Mouse (Mus musculus): ENCODE measurements around the gene Tm9sf3. TPM values are rescaled to one million over a fixed set of nuclear protein-coding genes. Genes with fewer than 3 reads are reported as not detected.
"Not testable (repeated sequence)": the region's sequence is repeated elsewhere in the genome, so short reads cannot be mapped to it uniquely, and the experiment has no call there.

Gene Tm9sf3
- polyA plus RNA-seq (2015; fragmentation: Nextera tagmentation; extraction: Ambion mirVana), result 81.3 and 84.2 TPM in 2 replicates

DNA sequence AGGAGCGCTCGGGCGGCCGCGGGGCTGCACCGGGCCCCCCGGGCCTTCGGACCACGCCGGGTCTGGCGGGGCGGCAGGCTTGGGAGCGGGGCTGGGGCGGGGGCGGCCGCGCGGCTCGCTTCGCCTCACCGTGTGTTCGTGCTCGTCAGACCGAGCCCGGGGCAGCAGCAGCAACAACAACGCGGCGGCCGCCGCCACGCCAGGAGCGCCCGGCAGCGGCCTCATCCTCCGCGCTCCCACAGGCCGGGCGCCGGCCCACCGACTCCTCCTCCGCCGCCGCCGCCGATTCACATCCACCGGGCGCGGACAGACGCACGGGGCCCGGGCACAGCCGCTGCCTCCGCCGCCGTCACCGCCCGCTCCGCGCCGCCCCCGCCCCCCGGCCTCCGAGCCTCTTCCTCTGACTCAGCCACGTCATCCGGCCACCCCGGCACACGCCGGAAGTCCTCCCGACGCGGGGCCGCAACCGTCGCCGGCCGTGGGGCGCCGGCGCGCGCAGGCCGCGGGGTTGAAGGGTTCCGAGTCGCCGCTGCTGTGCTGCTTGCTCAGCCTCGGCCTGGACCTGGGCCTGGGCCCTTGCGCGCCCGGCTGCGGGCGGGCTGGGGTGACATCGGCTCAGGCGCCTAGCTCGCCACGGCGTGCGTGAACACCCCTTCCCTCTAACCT is at the start of gene Tm9sf3:
Gene Tm9sf3, minus strand, starts transcription at position 368 of the 666 bp plus-strand sequence.
- peak; percentile 94 for ATAC-seq
- H3K27ac ChIP-seq, result peak within 1 kb of the TSS; percentile 96
- WGBS, result under 1% methylated on average over 77 of the region's 98 CpGs

DNA sequence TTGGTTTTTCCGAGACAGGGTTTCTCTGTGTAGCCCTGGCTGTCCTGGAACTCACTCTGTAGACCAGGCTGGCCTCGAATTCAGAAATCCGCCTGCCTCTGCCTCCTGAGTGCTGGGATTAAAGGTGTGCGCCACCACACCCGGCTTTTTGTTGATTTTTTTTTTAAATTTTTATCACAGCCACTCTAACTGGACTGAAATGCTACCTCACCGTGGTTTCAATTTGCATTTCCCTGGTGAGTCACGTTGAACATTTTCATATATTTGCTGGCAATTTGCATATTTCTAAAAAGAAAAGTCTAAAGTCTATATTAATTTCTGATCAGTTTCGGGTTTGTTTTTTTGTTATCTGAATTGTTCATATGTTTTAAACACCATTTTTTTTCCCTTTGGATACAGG is 48.8 kb upstream of the Tm9sf3 start:
- H3K27me3 ChIP-seq; H3K27ac ChIP-seq; H3K4me1 ChIP-seq; H3K4me2 ChIP-seq; H3K9me3 ChIP-seq (replicated peaks); H3K4me3 ChIP-seq; ATAC-seq; H3K36me3 ChIP-seq (ENCODE audit: poor library complexity, severe bottlenecking); H3K9ac ChIP-seq: not testable (repeated sequence)
- WGBS, result 92% methylated on average over 7 of the region's 8 CpGs

More for the DNA sequence above, at the start of gene Tm9sf3:
- H3K36me3 ChIP-seq (ENCODE audit: poor library complexity, severe bottlenecking), result no peaks in the 10 kb centered on the region
- peak within 1 kb of the TSS; percentile 94 for H3K4me3 ChIP-seq
- H3K27me3 ChIP-seq, result no peaks in the 10 kb centered on the region
- H3K4me1 ChIP-seq, result peaks cover 32% of the 10 kb centered on the region
- H3K4me2 ChIP-seq, result peak within 1 kb of the TSS; percentile 77
- H3K9me3 ChIP-seq (replicated peaks), result no peaks in the 10 kb centered on the region
- H3K9ac ChIP-seq, result peak within 1 kb of the TSS; percentile 95

GRCm38 (mm10) chr19:41312027-41312426 is 48.2 kb upstream of the Tm9sf3 start:
- WGBS, result 87% methylated on average over 4 of the region's 4 CpGs
- ATAC-seq, result no peak
- Histone ChIP-seq H3K27ac (no peak overlapping the region), H3K4me3 (no peak overlapping the region), H3K4me1 (0 out of 2 replicates have a peak, but pooled peaks cover 5% of the 10 kb centered on the region), H3K9me3 (replicated peaks) (no peaks in the 10 kb centered on the region), H3K36me3 (ENCODE audit: poor library complexity, severe bottlenecking) (no peaks in the 10 kb centered on the region), H3K27me3 (no peaks in the 10 kb centered on the region; the same call in 1 of the 2 replicates), H3K9ac (no peak overlapping the region), H3K4me2 (no peak overlapping the region)

DNA sequence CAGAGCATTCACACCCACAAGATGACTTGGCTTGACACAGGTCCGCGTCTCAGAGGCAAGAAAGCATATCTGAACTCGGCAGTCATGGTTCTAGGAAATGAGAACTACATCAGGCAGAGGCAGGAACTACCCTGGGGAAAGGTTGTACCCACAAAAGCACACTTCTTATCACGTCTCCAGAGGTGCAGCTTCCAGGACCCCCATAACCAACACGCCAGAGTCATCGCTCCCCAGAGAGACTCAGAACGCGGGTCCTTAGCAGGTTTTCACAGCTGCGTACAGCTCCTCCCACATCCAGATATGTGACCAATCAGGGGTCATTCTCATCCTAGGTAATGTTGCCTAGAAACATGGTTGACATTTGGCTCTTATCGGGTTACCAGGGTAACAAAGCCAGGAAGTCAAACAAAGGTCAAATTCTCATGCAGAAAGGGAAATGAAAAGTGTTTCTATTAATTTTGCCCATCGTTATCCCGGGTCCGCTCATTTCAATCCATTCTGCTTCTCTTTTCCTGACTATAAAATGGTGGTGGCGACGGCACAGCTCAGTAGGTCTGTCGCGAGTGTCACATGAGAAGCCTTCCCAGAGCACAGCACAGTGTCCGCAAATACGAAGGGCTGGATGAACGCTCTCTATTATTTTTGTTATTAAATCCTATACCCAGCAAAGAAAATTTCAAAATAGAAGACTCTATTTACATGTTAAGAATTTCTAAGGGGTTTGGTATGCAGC is 47.3 kb upstream of the Tm9sf3 start:
- H3K36me3 ChIP-seq (ENCODE audit: poor library complexity, severe bottlenecking), result no peaks in the 10 kb centered on the region
- H3K4me1 ChIP-seq, result 0 out of 2 replicates have a peak, but pooled peaks cover 5% of the 10 kb centered on the region
- peak; percentile 58; the same call in 1 of the 2 replicates for ATAC-seq
- H3K4me2 ChIP-seq, result peak overlapping the region; percentile 48
- no peak overlapping the region for H3K27ac ChIP-seq
- 28% methylated on average over 20 of the region's 20 CpGs for WGBS
- no peaks in the 10 kb centered on the region; the same call in 1 of the 2 replicates for H3K27me3 ChIP-seq
- peak overlapping the region; percentile 21 for H3K4me3 ChIP-seq
- H3K9me3 ChIP-seq (replicated peaks), result no peaks in the 10 kb centered on the region
- H3K9ac ChIP-seq, result no peak overlapping the region

DNA sequence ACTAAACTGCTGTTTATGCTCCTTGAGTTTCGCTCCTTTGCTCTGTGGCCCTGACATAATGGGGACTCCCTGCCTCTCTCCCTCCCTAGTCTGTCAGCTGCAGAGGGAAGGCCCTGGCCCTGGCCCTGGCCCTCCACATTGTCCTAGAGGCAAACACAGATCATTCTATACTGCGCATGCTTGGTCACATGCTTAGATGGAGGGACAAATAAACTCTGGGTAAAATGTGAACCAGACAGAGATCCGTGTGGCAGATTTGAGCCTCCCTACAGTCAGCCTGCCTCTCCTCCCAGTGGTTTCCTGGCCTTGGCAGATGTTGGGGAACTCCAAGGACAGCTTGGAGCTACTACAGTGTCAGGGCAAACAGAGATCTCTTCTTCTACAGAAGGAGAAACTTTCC is 40.1 kb upstream of the Tm9sf3 start:
- no peaks in the 10 kb centered on the region for H3K36me3 ChIP-seq (ENCODE audit: poor library complexity, severe bottlenecking)
- no peaks in the 10 kb centered on the region for H3K27me3 ChIP-seq
- H3K27ac ChIP-seq, result no peak overlapping the region
- H3K4me3 ChIP-seq, result no peak overlapping the region
- 53% methylated on average over 3 of the region's 3 CpGs for WGBS
- no peak overlapping the region for H3K9ac ChIP-seq
- ATAC-seq, result no peak
- no peaks in the 10 kb centered on the region for H3K4me1 ChIP-seq
- no peak overlapping the region for H3K4me2 ChIP-seq
- H3K9me3 ChIP-seq (replicated peaks), result no peaks in the 10 kb centered on the region

GRCm38 (mm10) chr19:41303433-41303832 is 39.6 kb upstream of the Tm9sf3 start:
- no peak for ATAC-seq
- Histone ChIP-seq H3K4me1 (no peaks in the 10 kb centered on the region), H3K27ac (no peak overlapping the region), H3K36me3 (ENCODE audit: poor library complexity, severe bottlenecking) (no peaks in the 10 kb centered on the region), H3K4me2 (no peak overlapping the region), H3K27me3 (no peaks in the 10 kb centered on the region), H3K4me3 (no peak overlapping the region), H3K9me3 (replicated peaks) (no peaks in the 10 kb centered on the region), H3K9ac (no peak overlapping the region)
- WGBS, result 80% methylated on average over 6 of the region's 6 CpGs

GRCm38 (mm10) chr19:41301856-41302255 is 38.1 kb upstream of the Tm9sf3 start:
- no peak overlapping the region for H3K4me3 ChIP-seq
- no peaks in the 10 kb centered on the region for H3K9me3 ChIP-seq (replicated peaks)
- no peak overlapping the region for H3K4me2 ChIP-seq
- no peaks in the 10 kb centered on the region for H3K4me1 ChIP-seq
- H3K27me3 ChIP-seq, result no peaks in the 10 kb centered on the region
- ATAC-seq, result no peak
- no peaks in the 10 kb centered on the region for H3K36me3 ChIP-seq (ENCODE audit: poor library complexity, severe bottlenecking)
- WGBS, result 87% methylated on average over 6 of the region's 6 CpGs
- H3K27ac ChIP-seq, result no peak overlapping the region
- no peak overlapping the region for H3K9ac ChIP-seq

DNA sequence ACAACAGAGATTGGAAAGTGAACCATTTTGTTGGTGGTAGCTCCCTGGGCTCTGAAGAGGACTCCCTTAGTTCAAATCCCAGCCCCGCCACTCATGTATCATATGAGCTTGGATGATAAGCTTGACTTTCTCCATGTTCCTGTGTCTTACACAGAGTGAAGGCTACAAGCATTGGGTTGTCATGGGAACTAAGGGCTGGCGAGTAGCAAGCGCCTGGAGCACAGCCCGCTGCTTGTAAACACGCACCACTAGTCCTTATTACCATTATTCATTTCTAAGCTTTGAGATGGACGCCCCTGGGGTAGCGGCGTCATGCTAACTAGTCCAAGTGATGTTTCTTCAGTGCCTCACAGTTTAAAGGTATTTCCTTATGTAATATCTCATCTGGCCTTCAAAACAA is 35.6 kb upstream of the Tm9sf3 start:
- Histone ChIP-seq H3K9me3 (replicated peaks) (no peaks in the 10 kb centered on the region), H3K9ac (no peak overlapping the region), H3K4me2 (no peak overlapping the region), H3K4me3 (no peak overlapping the region), H3K27ac (no peak overlapping the region), H3K27me3 (no peaks in the 10 kb centered on the region), H3K36me3 (ENCODE audit: poor library complexity, severe bottlenecking) (no peaks in the 10 kb centered on the region), H3K4me1 (no peaks in the 10 kb centered on the region)
- ATAC-seq, result no peak
- WGBS, result 82% methylated on average over 8 of the region's 8 CpGs

DNA sequence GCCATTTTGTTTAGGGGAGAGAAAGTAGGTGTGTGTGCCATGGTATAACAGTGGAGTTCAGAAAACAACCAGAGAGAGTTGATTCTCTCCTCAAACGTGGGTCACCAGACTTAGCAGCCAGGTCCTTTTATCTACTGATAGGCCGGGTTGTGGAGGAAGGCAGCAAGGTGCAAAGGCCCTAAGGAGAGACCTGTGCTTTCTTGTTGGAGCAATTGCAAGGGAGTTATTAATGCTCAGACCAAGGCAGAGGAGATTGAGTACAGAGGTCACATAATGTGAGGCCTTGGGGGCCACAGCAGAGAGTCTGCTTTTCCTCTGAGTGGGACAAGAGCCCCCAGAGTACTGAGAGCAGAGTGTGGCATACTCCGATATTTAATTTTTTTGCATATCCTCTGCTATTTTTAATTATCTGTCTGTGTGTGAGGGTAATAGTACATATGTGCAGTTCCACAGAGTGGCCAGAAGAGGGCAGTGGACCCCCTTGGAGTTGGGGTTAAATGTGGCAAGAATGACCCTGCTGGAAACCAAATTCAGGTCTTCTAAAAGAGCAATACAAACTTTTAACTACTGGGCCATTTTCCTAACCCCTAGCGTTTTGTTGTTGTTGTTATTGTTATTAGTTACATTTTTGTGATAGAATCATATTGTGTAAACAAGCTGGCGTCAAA is 27.3 kb upstream of the Tm9sf3 start:
- ATAC-seq, result no peak
- Histone ChIP-seq H3K27me3 (no peaks in the 10 kb centered on the region), H3K9me3 (replicated peaks) (no peaks in the 10 kb centered on the region), H3K4me2 (no peak overlapping the region), H3K9ac (no peak overlapping the region), H3K36me3 (ENCODE audit: poor library complexity, severe bottlenecking) (no peaks in the 10 kb centered on the region), H3K4me3 (no peak overlapping the region), H3K4me1 (no peaks in the 10 kb centered on the region), H3K27ac (no peak overlapping the region)
- 64% methylated on average over 5 of the region's 5 CpGs for WGBS

- no peaks in the 10 kb centered on the region for H3K27me3 ChIP-seq
- no peaks in the 10 kb centered on the region for H3K4me1 ChIP-seq
- ATAC-seq, result no peak
- no peak overlapping the region for H3K4me3 ChIP-seq
- H3K27ac ChIP-seq, result no peak overlapping the region
- no peaks in the 10 kb centered on the region for H3K36me3 ChIP-seq (ENCODE audit: poor library complexity, severe bottlenecking)
- no peak overlapping the region for H3K9ac ChIP-seq
- H3K4me2 ChIP-seq, result no peak overlapping the region
- no peaks in the 10 kb centered on the region for H3K9me3 ChIP-seq (replicated peaks)
- WGBS, result 75% methylated on average over 6 of the region's 6 CpGs
Measured at GRCm38 (mm10) chr19:41288568-41288967, 24.8 kb upstream of the Tm9sf3 start.

DNA sequence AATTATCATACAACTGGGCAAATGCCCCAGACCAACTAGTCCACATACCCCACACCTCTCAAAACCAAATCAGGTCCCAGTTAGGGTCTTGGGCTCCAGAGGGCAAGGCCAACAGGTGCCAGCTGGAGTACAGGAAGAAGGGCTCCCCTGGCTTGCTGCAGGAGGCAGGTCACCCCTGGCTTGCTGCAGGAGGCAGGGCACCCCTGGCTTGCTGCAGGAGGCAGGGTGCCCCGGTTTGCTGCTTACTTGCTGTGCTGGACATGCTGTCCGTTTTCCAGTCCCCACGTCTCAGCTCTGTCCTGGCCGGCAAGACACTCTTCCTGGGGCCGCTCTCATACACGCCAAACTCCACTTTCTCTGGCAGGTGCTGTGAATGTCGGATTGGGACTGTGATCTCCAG is 23.4 kb upstream of the Tm9sf3 start:
- no peaks in the 10 kb centered on the region for H3K36me3 ChIP-seq (ENCODE audit: poor library complexity, severe bottlenecking)
- ATAC-seq, result no peak
- H3K9ac ChIP-seq, result no peak overlapping the region
- WGBS, result 81% methylated on average over 7 of the region's 7 CpGs
- H3K4me3 ChIP-seq, result no peak overlapping the region
- no peak overlapping the region for H3K27ac ChIP-seq
- H3K9me3 ChIP-seq (replicated peaks), result no peaks in the 10 kb centered on the region
- H3K27me3 ChIP-seq, result no peaks in the 10 kb centered on the region
- H3K4me1 ChIP-seq, result 0 out of 2 replicates have a peak, but pooled peaks cover 3% of the 10 kb centered on the region
- no peak overlapping the region for H3K4me2 ChIP-seq

DNA sequence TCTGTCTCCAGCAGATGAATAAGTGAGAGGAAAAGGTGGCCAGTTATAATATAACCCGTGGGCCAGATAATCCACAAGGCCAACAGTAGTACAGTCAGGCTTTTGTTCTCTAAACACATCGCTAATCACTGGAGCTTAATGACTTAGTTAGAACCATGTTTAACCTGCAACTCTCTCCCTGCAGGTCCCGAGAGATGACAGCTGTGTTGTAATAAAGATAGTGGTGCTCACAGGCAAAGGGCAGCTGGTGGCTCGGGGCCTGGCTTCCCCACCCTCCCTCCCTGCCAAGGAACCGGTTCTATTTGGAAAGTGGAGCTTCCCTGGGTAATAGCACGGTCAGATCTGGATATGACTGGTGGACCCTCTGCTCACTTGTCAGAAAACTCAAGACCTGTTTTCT is 20.7 kb upstream of the Tm9sf3 start:
- Histone ChIP-seq H3K9me3 (replicated peaks) (no peaks in the 10 kb centered on the region), H3K27ac (no peak overlapping the region), H3K9ac (no peak overlapping the region), H3K4me3 (no peak overlapping the region), H3K27me3 (no peaks in the 10 kb centered on the region), H3K36me3 (ENCODE audit: poor library complexity, severe bottlenecking) (no peaks in the 10 kb centered on the region), H3K4me2 (no peak overlapping the region), H3K4me1 (0 out of 2 replicates have a peak, but pooled peaks cover 3% of the 10 kb centered on the region)
- 61% methylated on average over 6 of the region's 6 CpGs for WGBS
- no peak for ATAC-seq
